Mouse (Mus musculus) lung, postnatal 0 days (tissue): Measurements from ENCODE around the gene F5.

Experiments used
- CTCF ChIP-seq: IDR thresholded peaks from 2 replicates; pipeline ENCODE4 v1.5.1; 2016; ENCODE audit warnings: antibody characterized with exemption, mild to moderate bottlenecking
- EP300 ChIP-seq: IDR thresholded peaks from 2 replicates; pipeline ENCODE4 v1.6.1; 2016; ENCODE audit warnings: antibody characterized with exemption, mild to moderate bottlenecking, control low read depth

- TF ChIP-seq CTCF (no peak), EP300 (no peak)
These were observed 18.8 kb downstream of the F5 start for GRCm38 (mm10) chr1:164170434-164170833.
